Comparison of ENCODE assay signal across 11 mouse cellular contexts in the genomic region with DNA sequence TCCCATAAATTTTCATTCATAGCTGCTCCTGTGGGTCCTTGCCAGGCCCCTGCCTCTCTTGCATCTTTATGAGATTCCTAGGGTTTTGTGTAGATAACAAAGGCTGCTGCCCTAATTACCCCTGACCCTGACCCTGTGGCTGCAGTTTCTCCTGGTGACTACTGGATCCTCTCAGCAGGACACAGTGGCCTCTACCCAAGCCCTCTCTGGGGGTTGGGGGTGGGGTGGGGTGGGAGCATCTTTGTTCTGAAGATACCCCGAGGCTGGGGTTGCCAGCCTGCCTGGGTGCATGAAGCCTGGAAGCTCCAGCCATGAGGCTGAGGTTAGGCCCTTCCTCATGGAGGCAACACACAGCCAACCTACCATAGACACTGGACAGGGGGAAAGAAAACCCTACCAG. TPM values are rescaled to one million over a fixed set of nuclear protein-coding genes. Genes with fewer than 3 reads are reported as not detected.
DNase-seq lines count a peak whose midpoint lies in the region; ATAC-seq and TF ChIP-seq lines count a peak whose summit lies in the region.
"Had no signal": no experiment of that assay in that cellular context is flagged by ENCODE, and none has a peak within 500 bp of the region (broad histone marks: within the 10 kb centered on the region; RNA-seq: fewer than 3 reads in every experiment).

No protein-coding gene starts in this region.

- no peaks in the 10 kb centered on the region for H3K27me3 ChIP-seq in liver, postnatal 0 days (ENCODE audit: insufficient read depth, low read length)
- peaks cover 40% of the 10 kb centered on the region for H3K27me3 ChIP-seq in liver, embryonic 12.5 days (replicated peaks)
- no peaks in the 10 kb centered on the region for H3K27me3 ChIP-seq in midbrain, embryonic 10.5 days (ENCODE audit: low read depth, poor library complexity, severe bottlenecking)

- H3K9ac ChIP-seq in liver, postnatal 0 days (replicated peaks): no peak overlapping the region
- no peak overlapping the region for H3K9ac ChIP-seq in liver, embryonic 12.5 days

- no peak for TF ChIP-seq EP300 in liver, postnatal 0 days (IDR thresholded peaks at IDR 0.05; ENCODE audit: low read depth)

- H3K4me2 ChIP-seq in liver, postnatal 0 days (ENCODE audit: low read depth, low read length): no peak overlapping the region
- H3K4me2 ChIP-seq in liver, embryonic 12.5 days: no peak overlapping the region

- H3K9me3 ChIP-seq in liver, postnatal 0 days (ENCODE audit: low read length): no peaks in the 10 kb centered on the region
- no peaks in the 10 kb centered on the region for H3K9me3 ChIP-seq in liver, embryonic 12.5 days (replicated peaks)
- no peaks in the 10 kb centered on the region for H3K9me3 ChIP-seq in midbrain, embryonic 10.5 days (replicated peaks)

- no peak for TF ChIP-seq CTCF in liver, postnatal 0 days (IDR thresholded peaks at IDR 0.05; ENCODE audit: low read depth)

- peaks cover 65% of the 10 kb centered on the region for H3K4me1 ChIP-seq in liver, postnatal 0 days (ENCODE audit: insufficient read depth)
- H3K4me1 ChIP-seq in liver, embryonic 12.5 days: peaks cover 89% of the 10 kb centered on the region
- peaks cover 83% of the 10 kb centered on the region for H3K4me1 ChIP-seq in midbrain, embryonic 10.5 days

- peak; percentile 43 for DNase-seq in cerebellum, adult 9-11 months
- no peak for DNase-seq in cerebellum, adult 8-10 months
- DNase-seq in liver, postnatal 0 days: no peak
- peak; percentile 52 for DNase-seq in midbrain, embryonic 10.5 days (ENCODE audit: low spot score)
- DNase-seq in right cerebral cortex, postnatal 10 days (ENCODE audit: low spot score in 2 of 2): no peak
- DNase-seq in gastrocnemius, postnatal 36 days: no peak
- DNase-seq in right cerebral cortex, postnatal 36 days (ENCODE audit: low spot score in 2 of 2): no peak
- DNase-seq: right cerebral cortex, postnatal 25 days; thymus, postnatal 4 days had no signal

- H3K27ac ChIP-seq in liver, postnatal 0 days (ENCODE audit: low read depth): peak overlapping the region; percentile 99; the same call in 1 of the 2 replicates
- H3K27ac ChIP-seq in liver, embryonic 12.5 days: no peak overlapping the region
- peak overlapping the region; percentile 99 for H3K27ac ChIP-seq in midbrain, embryonic 10.5 days (replicated peaks)
- H3K27ac ChIP-seq: left cerebral cortex, adult 2 months had no signal

- intact Hi-C loops in gastrocnemius, postnatal 36 days (cut with DNase I): loop anchor here (5.0 kb wide), 1 partner anchor 99 kb away; no protein-coding TSS in a partner anchor

- 41% methylated on average over 1 of the region's 1 CpGs for WGBS in liver, postnatal 0 days (ENCODE audit: insufficient replicate concordance)
- WGBS in liver, embryonic 12.5 days (ENCODE audit: insufficient replicate concordance): 41% methylated on average over 1 of the region's 1 CpGs
- WGBS in midbrain, embryonic 10.5 days: 5% methylated on average over 1 of the region's 1 CpGs

- no peaks in the 10 kb centered on the region for H3K36me3 ChIP-seq in liver, postnatal 0 days (replicated peaks; ENCODE audit: insufficient read depth, low read length)
- no peaks in the 10 kb centered on the region for H3K36me3 ChIP-seq in liver, embryonic 12.5 days
- no peaks in the 10 kb centered on the region for H3K36me3 ChIP-seq in midbrain, embryonic 10.5 days

- ATAC-seq in liver, postnatal 0 days: no peak
- ATAC-seq in liver, embryonic 12.5 days: no peak

- H3K4me3 ChIP-seq in liver, postnatal 0 days (ENCODE audit: low read depth, low read length): no peak overlapping the region
- no peak overlapping the region for H3K4me3 ChIP-seq in liver, embryonic 12.5 days
- peak overlapping the region; percentile 99 for H3K4me3 ChIP-seq in midbrain, embryonic 10.5 days
- H3K4me3 ChIP-seq: left cerebral cortex, adult 2 months had no signal

RNA-seq across cellular contexts. Expression of gene Zmiz1, which starts 4.0 kb away (rescaled TPM):
- 3.6 and 4.3 TPM in 2 replicates for polyA plus RNA-seq in liver, postnatal 0 days (2015; fragmentation: Nextera tagmentation; extraction: Ambion mirVana)
- polyA plus RNA-seq in liver, embryonic 12.5 days (2016; fragmentation: Nextera tagmentation; extraction: Ambion mirVana): 9.1 and 10.2 TPM in 2 replicates
- polyA plus RNA-seq in midbrain, embryonic 10.5 days (2016; fragmentation: Nextera tagmentation; extraction: Ambion mirVana): 42.2 and 55.8 TPM in 2 replicates
- total RNA-seq in gastrocnemius, postnatal 36 days (2021): 10 to 100 TPM; 24.3 to 27.2 TPM

Comparison
In these comparisons a context has a peak if more than half of its experiments do, and no peak if none do; other contexts are left out.
1. DNase-seq: peak in cerebellum, adult 9-11 months (single experiment) and midbrain, embryonic 10.5 days (single experiment); none in cerebellum, adult 8-10 months (single experiment), liver, postnatal 0 days (single experiment), right cerebral cortex, postnatal 10 days (0 of 2), gastrocnemius, postnatal 36 days (0 of 2) and right cerebral cortex, postnatal 36 days (0 of 2).